Mouse (Mus musculus) forebrain, embryonic 14.5 days (tissue): Measurements from ENCODE around the gene Ptprk. TPM values are rescaled to one million over a fixed set of nuclear protein-coding genes. Genes with fewer than 3 reads are reported as not detected.

Source experiments
- ATAC-seq: fragments of 200-750 bp; cut with Nextera tagmentation; 2 replicates; pipeline ENCODE4 v1.8.0; 2017; ENCODE audit warnings: mild to moderate bottlenecking, moderate library complexity
- DNase-seq: peaks from one replicate; pipeline ENCODE4 v3.0.0-alpha.2; 2015; ENCODE audit warnings: low spot score
- H3K27ac ChIP-seq: fragments of 300-500 bp; sonication (generic); 2 replicates; pipeline ENCODE4 v1.5.1; 2014; ENCODE audit warnings: low read depth, mild to moderate bottlenecking, control low read depth, low read length, moderate library complexity
- H3K27me3 ChIP-seq: fragments of 300-500 bp; sonication (generic); replicated peaks from 2 replicates; pipeline ENCODE4 v1.6.1; 2014; ENCODE audit warnings: low read length, control low read depth, mixed read lengths; ENCODE audit not compliant: control insufficient read depth, insufficient read depth
- H3K36me3 ChIP-seq: fragments of 300-500 bp; sonication (generic); 2 replicates; pipeline ENCODE4 v1.6.1; 2014; ENCODE audit warnings: low read length, control low read depth; ENCODE audit not compliant: control insufficient read depth, insufficient read depth
- H3K4me1 ChIP-seq: fragments of 300-500 bp; sonication (generic); 2 replicates; pipeline ENCODE4 v1.6.1; 2014; ENCODE audit warnings: antibody characterized with exemption, low read length, control low read depth; ENCODE audit not compliant: control insufficient read depth, insufficient read depth
- H3K4me2 ChIP-seq: fragments of 300-500 bp; sonication (generic); 2 replicates; pipeline ENCODE4 v1.6.1; 2014; ENCODE audit warnings: mild to moderate bottlenecking, control low read depth, low read length
- H3K4me3 ChIP-seq: fragments of 300-500 bp; sonication (generic); 2 replicates; pipeline ENCODE4 v1.5.1; 2014; ENCODE audit warnings: low read depth, low read length, control low read depth
- H3K9ac ChIP-seq: fragments of 300-500 bp; sonication (generic); 2 replicates; pipeline ENCODE4 v1.6.1; 2014; ENCODE audit warnings: mild to moderate bottlenecking, low read length, control low read depth, moderate library complexity
- H3K9me3 ChIP-seq: fragments of 300-500 bp; sonication (generic); replicated peaks from 2 replicates; pipeline ENCODE4 v1.6.1; 2016; ENCODE audit warnings: low read length, control low read depth, mixed read lengths; ENCODE audit not compliant: control insufficient read depth
- WGBS: fragments of 180-500 bp; shearing (Covaris S2); extraction: QIAGEN DNeasy Blood & Tissue Kit; methylation state at CpG from one replicate; pipeline ENCODE4 v1.1.7; 2014; 5-methylcytosine and 5-hydroxymethylcytosine counted together
- polyA plus RNA-seq: library from polyadenylated mRNA; unstranded; fragments of >200 nt; fragmentation: Nextera tagmentation; extraction: Ambion mirVana; gene quantifications from 2 replicates; pipeline ENCODE4 v1.2.1, GENCODE M21; 2014

Gene Ptprk
- polyA plus RNA-seq, 1 experiment from 2014 or later: 14.7 TPM

DNA sequence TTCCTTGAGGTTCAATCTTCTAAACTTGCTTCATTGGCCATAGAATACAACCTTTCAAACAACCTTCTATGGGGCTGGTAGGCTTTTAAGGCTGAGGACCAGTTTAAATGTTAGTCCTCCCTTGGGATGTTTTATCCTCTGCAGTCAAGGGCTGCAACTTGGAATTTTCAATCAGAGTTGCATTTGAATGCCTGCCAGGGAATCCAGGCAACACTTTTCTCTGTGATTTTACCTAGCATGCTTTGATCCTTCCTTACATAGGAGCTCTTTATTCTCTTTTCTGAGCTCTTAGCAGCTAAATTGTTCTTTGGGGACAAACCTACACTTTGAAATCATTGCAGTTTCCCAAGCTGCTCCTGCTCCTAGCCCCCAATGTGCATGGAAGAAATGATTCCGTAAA, 149.8 kb downstream of the Ptprk start:
- Histone ChIP-seq H3K36me3 (no peaks in the 10 kb centered on the region), H3K4me2 (no peak overlapping the region), H3K27me3 (no peaks in the 10 kb centered on the region), H3K9me3 (no peaks in the 10 kb centered on the region), H3K4me3 (no peak overlapping the region), H3K27ac (no peak overlapping the region), H3K4me1 (0 out of 2 replicates have a peak, but pooled peaks cover 2% of the 10 kb centered on the region), H3K9ac (no peak overlapping the region)
- WGBS: 49% methylated on average over 1 of the region's 1 CpGs
- DNase-seq (peak; percentile 23), ATAC-seq (no peak)

DNA sequence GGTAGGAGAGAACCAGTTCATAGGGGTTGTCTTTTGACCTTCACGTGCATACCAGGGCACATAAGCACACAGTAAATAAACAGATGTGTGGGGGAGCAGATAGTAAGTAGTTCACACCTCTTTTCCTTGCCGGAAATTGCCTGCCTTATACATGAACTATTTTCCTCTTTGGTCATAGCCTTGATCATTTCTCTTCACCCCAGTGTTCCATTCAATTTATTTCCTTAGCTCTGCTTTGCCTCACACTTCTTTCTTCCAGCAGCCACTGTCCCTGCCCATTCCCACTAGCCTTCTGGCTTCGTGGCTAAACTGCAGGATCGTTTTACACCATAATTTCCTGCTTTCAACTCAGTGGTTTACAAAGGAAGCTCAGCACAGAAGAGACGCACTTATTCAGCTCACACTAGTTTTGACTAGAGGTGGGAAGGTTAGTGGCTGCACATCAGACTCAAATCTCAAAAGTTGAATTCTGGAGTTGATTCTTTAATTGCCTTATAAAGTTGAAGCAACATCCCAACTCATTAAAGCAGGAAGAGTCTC, 151.0 kb downstream of the Ptprk start:
- Histone ChIP-seq H3K9me3 (no peaks in the 10 kb centered on the region), H3K4me1 (0 out of 2 replicates have a peak, but pooled peaks cover 2% of the 10 kb centered on the region), H3K36me3 (no peaks in the 10 kb centered on the region), H3K27me3 (no peaks in the 10 kb centered on the region), H3K4me3 (no peak overlapping the region), H3K9ac (no peak overlapping the region), H3K27ac (no peak overlapping the region), H3K4me2 (no peak overlapping the region)
- 48% methylated on average over 5 of the region's 5 CpGs for WGBS
- DNase-seq (no peak), ATAC-seq (no peak)

DNA sequence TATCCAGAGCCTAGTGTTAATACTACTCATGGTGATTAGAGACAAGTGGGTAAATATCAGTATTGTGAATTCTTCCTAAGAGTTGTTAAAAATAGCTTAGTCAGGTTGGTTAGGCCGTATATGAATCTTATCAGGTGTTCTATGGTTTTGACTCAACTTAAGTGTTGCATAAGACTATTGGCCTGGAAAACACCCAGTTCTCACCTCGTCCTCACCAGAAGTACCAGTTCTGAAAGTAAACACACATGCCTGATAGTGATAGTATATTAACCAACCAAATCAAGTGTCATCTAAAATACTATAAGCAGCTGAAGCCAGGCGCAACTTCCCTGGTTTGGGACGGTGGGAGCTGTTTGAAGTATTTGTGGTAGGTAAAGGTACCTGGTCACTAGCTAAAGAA, 153.1 kb downstream of the Ptprk start:
- 94% methylated on average over 4 of the region's 4 CpGs for WGBS
- no peak overlapping the region for H3K4me3 ChIP-seq
- H3K27ac ChIP-seq: no peak overlapping the region
- H3K36me3 ChIP-seq: no peaks in the 10 kb centered on the region
- DNase-seq: no peak
- H3K4me2 ChIP-seq: no peak overlapping the region
- no peak overlapping the region for H3K9ac ChIP-seq
- ATAC-seq: no peak
- H3K4me1 ChIP-seq: 0 out of 2 replicates have a peak, but pooled peaks cover 2% of the 10 kb centered on the region
- H3K9me3 ChIP-seq: no peaks in the 10 kb centered on the region
- H3K27me3 ChIP-seq: no peaks in the 10 kb centered on the region

DNA sequence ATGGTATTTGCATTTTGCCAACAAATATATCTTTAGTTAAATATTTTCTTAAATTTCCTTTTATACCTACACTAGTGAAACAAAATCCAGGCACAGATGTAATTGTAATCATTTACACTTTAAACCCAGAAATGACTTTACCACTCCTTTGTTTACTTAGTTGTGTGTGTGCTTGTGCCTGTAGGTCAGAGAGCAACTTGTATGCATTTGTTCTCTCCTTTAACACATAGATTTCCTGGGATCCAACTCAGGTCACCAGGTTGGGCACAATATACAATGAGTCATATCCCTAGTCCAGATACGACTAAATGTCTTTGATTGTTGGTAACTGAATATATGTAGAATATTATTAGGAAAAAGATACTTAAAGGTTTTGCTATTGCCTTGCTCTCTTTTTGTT, 153.6 kb downstream of the Ptprk start:
- Histone ChIP-seq H3K27me3 (no peaks in the 10 kb centered on the region), H3K4me2 (no peak overlapping the region), H3K4me1 (0 out of 2 replicates have a peak, but pooled peaks cover 2% of the 10 kb centered on the region), H3K9me3 (no peaks in the 10 kb centered on the region), H3K27ac (no peak overlapping the region), H3K4me3 (no peak overlapping the region), H3K36me3 (no peaks in the 10 kb centered on the region), H3K9ac (no peak overlapping the region)
- WGBS: 84% methylated on average over 1 of the region's 1 CpGs
- ATAC-seq (no peak), DNase-seq (no peak)

DNA sequence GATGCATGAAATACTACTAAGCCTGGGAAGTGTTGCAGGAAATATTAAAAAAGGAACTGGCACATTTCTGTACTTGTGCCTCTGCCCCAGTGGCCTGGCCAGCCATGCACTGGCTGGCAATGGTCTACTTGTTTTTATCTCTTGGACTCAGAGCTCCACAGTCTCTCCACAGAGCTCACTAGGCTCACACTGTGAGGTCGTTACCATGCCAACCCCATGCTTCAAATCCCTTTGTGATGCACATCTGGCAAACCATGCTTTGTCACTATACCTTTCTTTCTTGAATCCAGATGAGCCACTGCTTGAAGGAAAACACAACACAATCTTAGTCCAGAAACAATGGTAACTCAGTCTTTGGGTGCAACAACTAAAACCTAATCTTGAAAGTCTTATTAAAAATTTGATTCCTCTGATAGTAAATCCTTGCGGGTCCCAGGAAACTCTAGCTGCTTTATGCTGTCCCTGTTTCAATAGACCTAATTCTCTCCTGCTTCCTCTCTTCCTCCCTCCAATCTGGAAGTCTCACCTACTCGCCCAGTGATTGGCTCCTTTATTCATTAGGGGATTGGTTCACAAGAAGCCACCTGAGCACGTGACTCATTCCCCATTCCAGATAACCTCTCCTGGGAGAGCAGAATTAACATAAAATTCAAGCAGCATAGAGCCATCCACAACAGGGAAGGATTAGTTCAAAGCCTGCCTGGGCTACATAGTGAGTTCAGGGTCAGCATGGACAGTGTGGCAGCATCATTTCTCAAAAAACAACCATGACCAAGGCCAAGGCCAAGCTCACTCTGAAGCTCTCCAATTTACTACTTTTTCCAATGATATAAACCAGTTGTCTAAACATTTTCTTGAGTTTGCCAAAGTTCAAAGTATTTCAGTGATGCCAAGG, 157.9 kb downstream of the Ptprk start:
- peak; percentile 42; the same call in 1 of the 2 replicates for ATAC-seq
- peak; percentile 42 for DNase-seq
- 18% methylated on average over 4 of the region's 4 CpGs for WGBS

DNA sequence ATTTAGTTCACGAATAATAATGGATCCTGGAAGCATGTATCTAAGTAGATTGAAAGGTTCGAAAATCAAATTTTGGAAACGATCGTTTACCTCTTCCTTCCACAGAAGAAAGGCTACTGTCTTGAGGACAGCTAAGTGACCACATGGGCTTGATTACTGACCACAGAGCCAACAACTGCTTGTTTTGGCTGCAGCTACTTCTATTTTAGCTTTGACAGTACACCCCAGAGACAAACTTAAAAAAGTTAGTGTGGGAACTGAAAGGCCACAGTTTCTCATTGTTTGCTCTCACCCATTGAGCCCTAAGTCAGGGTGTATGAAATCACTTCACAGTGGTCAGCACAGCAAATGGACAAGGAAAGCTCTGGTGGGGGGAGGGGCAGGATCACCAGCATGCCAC, 174.4 kb downstream of the Ptprk start:
- Histone ChIP-seq H3K4me2 (no peak overlapping the region), H3K9me3 (no peaks in the 10 kb centered on the region), H3K27me3 (no peaks in the 10 kb centered on the region), H3K9ac (no peak overlapping the region), H3K27ac (no peak overlapping the region), H3K36me3 (no peaks in the 10 kb centered on the region), H3K4me3 (no peak overlapping the region), H3K4me1 (peaks cover 9% of the 10 kb centered on the region; the same call in 1 of the 2 replicates)
- 81% methylated on average over 4 of the region's 4 CpGs for WGBS
- DNase-seq: no peak
- ATAC-seq: no peak

More for the DNA sequence above, 157.9 kb downstream of the Ptprk start:
- Histone ChIP-seq H3K27ac (no peak overlapping the region), H3K4me1 (no peaks in the 10 kb centered on the region), H3K9ac (no peak overlapping the region), H3K27me3 (no peaks in the 10 kb centered on the region), H3K4me2 (no peak overlapping the region), H3K4me3 (no peak overlapping the region), H3K9me3 (no peaks in the 10 kb centered on the region), H3K36me3 (no peaks in the 10 kb centered on the region)

DNA sequence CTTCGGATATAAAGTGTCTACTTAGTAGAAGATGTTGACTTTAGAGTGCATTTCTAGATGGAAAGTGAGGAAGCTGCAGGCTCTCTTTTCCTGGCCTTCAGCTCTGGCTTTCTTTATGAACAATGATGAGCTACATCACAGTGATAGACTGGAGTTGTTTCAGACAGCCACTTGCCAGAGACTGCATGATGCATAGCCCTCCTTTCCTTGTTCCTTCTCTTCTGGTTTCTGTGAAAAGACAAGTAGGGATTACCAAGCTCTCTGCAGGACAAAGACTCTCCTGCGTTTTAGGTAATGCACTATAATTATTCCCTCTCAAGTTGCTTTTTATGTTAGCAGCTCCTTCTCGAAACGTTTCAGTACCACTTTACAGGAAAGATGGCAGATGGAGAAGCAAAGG, 176.8 kb downstream of the Ptprk start:
- H3K27ac ChIP-seq: no peak overlapping the region
- peaks cover 9% of the 10 kb centered on the region; the same call in 1 of the 2 replicates for H3K4me1 ChIP-seq
- no peak overlapping the region for H3K4me2 ChIP-seq
- no peaks in the 10 kb centered on the region for H3K27me3 ChIP-seq
- 27% methylated on average over 4 of the region's 4 CpGs for WGBS
- H3K9me3 ChIP-seq: no peaks in the 10 kb centered on the region
- H3K4me3 ChIP-seq: no peak overlapping the region
- H3K36me3 ChIP-seq: no peaks in the 10 kb centered on the region
- DNase-seq (peak; percentile 10), ATAC-seq (peak; percentile 54; the same call in 1 of the 2 replicates)
- no peak overlapping the region for H3K9ac ChIP-seq

DNA sequence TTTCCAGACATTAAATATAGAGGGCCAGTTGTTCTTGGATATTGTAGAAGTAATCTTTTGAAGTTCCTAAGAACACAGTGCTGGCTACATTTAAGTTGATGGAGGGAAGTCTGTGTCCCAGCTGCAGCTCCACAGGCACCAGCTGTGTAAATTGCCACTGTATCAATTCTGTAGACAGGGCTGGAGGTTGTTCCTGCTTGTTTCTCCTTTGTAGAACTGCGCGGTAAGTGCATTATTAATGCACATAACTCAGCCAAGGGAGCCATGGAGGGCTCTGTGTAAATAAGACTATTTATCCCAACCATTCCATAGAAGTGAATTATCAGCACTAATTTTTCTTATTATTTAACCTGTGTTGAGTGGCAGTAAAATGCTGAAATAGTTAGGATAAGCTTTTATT, 186.0 kb downstream of the Ptprk start:
- peak; percentile 54; the same call in 1 of the 2 replicates for ATAC-seq
- Histone ChIP-seq H3K9me3 (no peaks in the 10 kb centered on the region), H3K4me2 (no peak overlapping the region), H3K27me3 (no peaks in the 10 kb centered on the region), H3K27ac (no peak overlapping the region), H3K4me1 (no peaks in the 10 kb centered on the region), H3K9ac (no peak overlapping the region), H3K36me3 (no peaks in the 10 kb centered on the region), H3K4me3 (no peak overlapping the region)
- DNase-seq: peak; percentile 23
- WGBS: 96% methylated on average over 2 of the region's 2 CpGs

DNA sequence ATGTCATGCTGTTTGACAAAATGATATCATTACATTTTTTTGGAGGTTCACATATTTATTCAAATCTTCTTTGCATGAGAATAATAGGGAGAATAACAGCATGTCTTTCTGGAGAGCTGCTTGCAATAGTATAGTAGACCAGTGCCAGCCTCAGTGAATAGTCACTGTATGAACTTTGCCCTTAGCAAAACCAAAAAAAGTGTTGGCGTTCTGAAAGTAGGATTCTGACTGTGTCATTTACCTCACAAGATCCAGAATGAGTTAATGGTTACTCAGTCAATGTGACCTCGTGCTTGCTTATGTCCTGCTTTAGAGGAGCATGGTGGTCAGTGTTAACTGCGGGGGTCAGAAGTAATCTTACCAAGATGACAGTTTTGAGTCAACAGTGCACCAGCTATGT, 187.5 kb downstream of the Ptprk start:
- no peak overlapping the region for H3K9ac ChIP-seq
- H3K27me3 ChIP-seq: no peaks in the 10 kb centered on the region
- no peaks in the 10 kb centered on the region for H3K4me1 ChIP-seq
- WGBS: 88% methylated on average over 3 of the region's 3 CpGs
- no peaks in the 10 kb centered on the region for H3K36me3 ChIP-seq
- H3K27ac ChIP-seq: no peak overlapping the region
- DNase-seq (no peak), ATAC-seq (no peak)
- no peak overlapping the region for H3K4me2 ChIP-seq
- H3K4me3 ChIP-seq: no peak overlapping the region
- no peaks in the 10 kb centered on the region for H3K9me3 ChIP-seq
